8 mouse cellular contexts compared by ENCODE assay signal in genomic region chr15:86168505-86168867, GRCm38 (mm10). TPM values are rescaled to one million over a fixed set of nuclear protein-coding genes. Genes with fewer than 3 reads are reported as not detected.
DNase-seq lines count a peak whose midpoint lies in the region; ATAC-seq and TF ChIP-seq lines count a peak whose summit lies in the region.

No protein-coding gene starts in this region.

- WGBS in cerebellum, adult 2 months: 47% methylated on average over 7 of the region's 7 CpGs
- WGBS in neural tube, embryonic 13.5 days: 23% methylated on average over 7 of the region's 7 CpGs
- 21% methylated on average over 7 of the region's 7 CpGs for WGBS in midbrain, embryonic 13.5 days

- no peak for TF ChIP-seq CTCF in cerebellum, adult 2 months (IDR thresholded peaks at IDR 0.05; ENCODE audit: borderline replicate concordance, insufficient read depth, low read depth, low read length)

- H3K27ac ChIP-seq in cerebellum, adult 2 months (ENCODE audit: insufficient read depth, low read length): peak overlapping the region; percentile 45; the same call in 1 of the 2 replicates
- peak overlapping the region; percentile 28; the same call in 1 of the 2 replicates for H3K27ac ChIP-seq in neural tube, embryonic 13.5 days (replicated peaks)
- no peak overlapping the region for H3K27ac ChIP-seq in midbrain, embryonic 13.5 days

- DNase-seq in cerebellum, adult 2 months: peak in 1 of 2 experiments; percentile 46
- DNase-seq in cerebellum, postnatal 4 days (ENCODE audit: low spot score in 2 of 2): no peak
- no peak for DNase-seq in neural tube, embryonic 10.5 days (ENCODE audit: extremely low spot score, low spot score)
- peak; percentile 49 for DNase-seq in kidney, adult 9 months
- no peak for DNase-seq in frontal cortex, adult 2 months (ENCODE audit: extremely low spot score in 1 of 2, low spot score in 1 of 2)

- H3K4me2 ChIP-seq in neural tube, embryonic 13.5 days: no peak overlapping the region
- no peak overlapping the region for H3K4me2 ChIP-seq in midbrain, embryonic 13.5 days (replicated peaks)

- H3K36me3 ChIP-seq in neural tube, embryonic 13.5 days: peaks cover 18% of the 10 kb centered on the region; the same call in 1 of the 2 replicates
- peaks cover 14% of the 10 kb centered on the region for H3K36me3 ChIP-seq in midbrain, embryonic 13.5 days

- H3K4me3 ChIP-seq in cerebellum, adult 2 months (replicated peaks; ENCODE audit: insufficient read depth, low read depth, low read length): no peak overlapping the region
- H3K4me3 ChIP-seq in neural tube, embryonic 13.5 days: no peak overlapping the region
- H3K4me3 ChIP-seq in midbrain, embryonic 13.5 days (replicated peaks): no peak overlapping the region

- H3K9ac ChIP-seq in neural tube, embryonic 13.5 days: no peak overlapping the region
- 0 out of 2 replicates have a peak overlapping the region, but pooled peaks have one; percentile 6 for H3K9ac ChIP-seq in midbrain, embryonic 13.5 days (replicated peaks)

- no peaks in the 10 kb centered on the region for H3K27me3 ChIP-seq in cerebellum, adult 2 months (ENCODE audit: control insufficient read depth, insufficient read depth, low read length)
- H3K27me3 ChIP-seq in neural tube, embryonic 13.5 days: no peaks in the 10 kb centered on the region
- no peaks in the 10 kb centered on the region for H3K27me3 ChIP-seq in midbrain, embryonic 13.5 days

- H3K4me1 ChIP-seq in cerebellum, adult 2 months (ENCODE audit: control insufficient read depth, insufficient read depth, low read length): peaks cover 69% of the 10 kb centered on the region
- peaks cover 34% of the 10 kb centered on the region for H3K4me1 ChIP-seq in neural tube, embryonic 13.5 days (replicated peaks)
- H3K4me1 ChIP-seq in midbrain, embryonic 13.5 days (replicated peaks): peaks cover 25% of the 10 kb centered on the region

- no peak for TF ChIP-seq POLR2A in cerebellum, adult 2 months (IDR thresholded peaks at IDR 0.05; ENCODE audit: borderline replicate concordance, insufficient read depth, low read length)

- H3K9me3 ChIP-seq in neural tube, embryonic 13.5 days: no peaks in the 10 kb centered on the region
- H3K9me3 ChIP-seq in midbrain, embryonic 13.5 days: no peaks in the 10 kb centered on the region

- no peak for ATAC-seq in neural tube, embryonic 13.5 days (ENCODE audit: low read depth)
- ATAC-seq in midbrain, embryonic 13.5 days: peak; percentile 43
- ATAC-seq in monocyte, adult 5-6 weeks (replicated peaks; ENCODE audit: insufficient number of reproducible peaks, low FRiP score, low TSS enrichment, poor library complexity, severe bottlenecking): no peak

RNA-seq across cellular contexts. Expression of gene Cerk, which starts 17.5 kb away (rescaled TPM):
- polyA plus RNA-seq in cerebellum, adult 2 months (2012; rRNA removed): 152 and 159 TPM in 2 replicates
- 30.4 and 31.4 TPM in 2 replicates for polyA plus RNA-seq in neural tube, embryonic 13.5 days (2015; fragmentation: Nextera tagmentation; extraction: Ambion mirVana)
- 20.6 and 22.3 TPM in 2 replicates for polyA plus RNA-seq in midbrain, embryonic 13.5 days (2015; fragmentation: Nextera tagmentation; extraction: Ambion mirVana)
- polyA plus RNA-seq in frontal cortex, adult 2 months (2012; rRNA removed): 50.2 TPM in 2 replicates
- 37.3 to 42.5 TPM (median 38.1 TPM) in 3 replicates for total RNA-seq in monocyte, adult 5-6 weeks (2017)

RNA-seq across cellular contexts. Expression of gene Tbc1d22a, which starts 45.8 kb away (rescaled TPM):
- polyA plus RNA-seq in cerebellum, adult 2 months (2012; rRNA removed): 23.0 and 23.3 TPM in 2 replicates
- polyA plus RNA-seq in neural tube, embryonic 13.5 days (2015; fragmentation: Nextera tagmentation; extraction: Ambion mirVana): 10.8 and 12.4 TPM in 2 replicates
- 13.4 and 13.6 TPM in 2 replicates for polyA plus RNA-seq in midbrain, embryonic 13.5 days (2015; fragmentation: Nextera tagmentation; extraction: Ambion mirVana)
- polyA plus RNA-seq in frontal cortex, adult 2 months (2012; rRNA removed): 28.3 and 29.4 TPM in 2 replicates
- total RNA-seq in monocyte, adult 5-6 weeks (2017): 24.4 to 47.7 TPM (median 28.3 TPM) in 3 replicates
